Mouse (Mus musculus) cerebellum, adult 11 months (tissue): Measurements from ENCODE around the gene Nlgn1.

Experiments used
- DNase-seq: peaks from one replicate; pipeline ENCODE4 v3.0.0; 2022

Nlgn1 gene

DNA sequence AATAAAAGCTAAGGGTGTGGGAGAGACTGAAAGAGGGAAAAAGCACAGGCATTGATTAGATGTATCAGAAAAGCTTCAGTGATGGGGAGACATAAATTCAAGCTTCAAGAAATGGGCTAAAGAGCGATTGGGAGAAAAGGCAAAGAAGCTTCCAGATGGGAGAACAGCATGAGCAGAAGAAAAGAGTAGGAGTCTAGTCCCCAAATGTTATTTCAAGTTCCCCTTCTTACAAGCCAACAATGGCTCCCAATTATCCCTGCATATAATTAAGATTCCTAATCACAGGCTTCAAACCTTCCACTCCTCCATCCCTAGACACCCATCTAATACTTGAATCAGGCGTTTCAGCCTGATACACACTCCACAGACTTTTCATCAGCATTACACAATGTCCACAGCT, 292.6 kb downstream of the Nlgn1 start:
- DNase-seq: no peak

DNA sequence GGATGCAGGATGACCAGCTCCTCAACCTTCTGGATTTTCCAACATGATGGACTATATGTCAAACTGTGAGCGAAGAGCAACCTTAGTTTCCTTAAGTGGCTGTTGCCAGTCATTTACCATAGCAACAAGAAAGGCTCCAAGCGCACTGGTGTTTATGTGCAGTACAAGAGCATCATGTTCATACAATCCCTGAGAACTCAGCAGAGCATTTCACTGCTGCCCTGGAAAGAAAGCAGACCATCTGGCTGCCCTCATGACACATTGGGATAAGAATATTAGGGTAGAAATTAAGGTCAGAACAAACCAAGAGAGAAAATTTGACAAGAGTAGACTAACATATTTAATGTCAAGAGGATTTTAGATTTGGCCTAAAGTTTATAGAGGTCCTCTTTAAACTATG, 306.2 kb downstream of the Nlgn1 start:
- DNase-seq: peak; percentile 15

DNA sequence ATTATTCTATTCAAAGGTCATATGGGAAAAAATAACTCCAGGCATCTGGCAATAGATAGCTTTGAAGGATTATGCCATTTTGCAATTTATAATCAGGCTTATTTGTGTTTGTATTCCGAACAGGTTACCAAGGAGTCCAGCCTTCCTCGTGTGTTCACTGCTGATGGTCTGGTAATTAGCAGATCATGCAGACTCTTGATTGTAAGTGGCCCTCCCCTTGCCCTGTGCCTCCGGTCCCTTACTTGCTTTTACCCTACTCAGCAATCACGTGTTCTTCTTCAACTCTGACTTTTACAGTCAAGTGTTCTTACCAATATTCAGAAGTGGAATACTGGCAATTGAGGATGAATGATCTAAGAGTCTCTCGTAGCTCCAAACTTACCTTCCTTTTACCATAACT, 309.0 kb downstream of the Nlgn1 start:
- no peak for DNase-seq

DNA sequence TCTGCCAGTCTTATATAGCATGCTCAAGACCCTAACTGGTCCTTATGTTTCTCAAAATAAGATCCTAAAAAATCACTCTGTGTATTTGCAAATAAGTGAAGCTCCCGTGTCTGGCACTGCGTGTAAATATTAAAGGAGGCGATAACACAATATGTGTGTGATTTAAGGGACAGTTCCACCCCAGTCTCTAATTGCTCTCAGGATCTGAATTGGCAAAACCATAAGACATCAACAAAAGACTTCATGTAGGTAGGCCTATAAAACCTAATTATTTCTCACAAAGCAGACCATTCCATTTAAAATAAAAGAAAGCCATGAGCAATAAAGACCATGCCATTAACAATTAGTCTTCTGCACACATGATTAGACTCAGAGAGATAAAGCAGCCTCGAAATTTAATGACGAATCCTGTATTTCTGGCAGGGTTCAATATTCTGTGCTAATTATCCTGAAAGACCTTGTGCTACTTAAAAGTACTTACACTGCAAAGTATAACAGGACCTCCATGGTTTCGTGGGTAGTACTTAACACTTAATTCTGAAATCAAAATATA, 310.6 kb downstream of the Nlgn1 start:
- DNase-seq: no peak

DNA sequence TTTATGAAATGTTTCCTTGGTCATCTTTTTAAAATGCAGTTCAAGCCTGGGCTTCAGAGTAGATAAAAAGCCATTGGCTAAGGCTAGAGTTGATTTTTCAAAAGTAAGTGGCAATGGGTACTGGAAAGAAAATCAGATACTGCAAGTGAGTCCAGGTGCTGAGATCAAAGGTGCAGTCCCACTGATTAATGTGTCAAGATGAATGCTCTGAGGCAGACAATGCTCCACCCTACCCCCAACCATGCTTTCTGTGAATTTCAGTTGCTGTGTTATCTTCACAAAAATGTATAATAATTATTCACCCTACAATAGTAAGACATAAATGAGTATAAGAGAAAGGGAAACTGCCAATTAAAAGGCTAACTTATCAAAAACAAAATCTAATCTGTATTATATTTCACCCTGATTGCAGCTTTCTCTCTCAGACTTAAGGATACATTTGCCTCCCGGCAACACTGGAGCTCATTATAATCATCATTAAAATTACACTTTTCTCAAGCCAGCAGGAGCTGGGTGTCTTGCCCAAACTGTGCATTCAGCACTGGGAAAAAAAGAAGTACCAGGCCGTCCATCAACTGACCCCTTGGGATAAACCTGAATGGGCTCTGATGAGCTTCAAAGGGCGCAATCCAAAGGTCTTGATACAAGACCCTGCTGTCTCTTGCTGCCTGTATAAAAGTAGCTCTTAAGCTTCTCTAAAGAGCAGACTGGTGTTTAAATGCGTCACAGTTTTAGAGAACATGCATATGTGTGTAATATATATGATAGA, 320.8 kb downstream of the Nlgn1 start:
- DNase-seq: no peak

DNA sequence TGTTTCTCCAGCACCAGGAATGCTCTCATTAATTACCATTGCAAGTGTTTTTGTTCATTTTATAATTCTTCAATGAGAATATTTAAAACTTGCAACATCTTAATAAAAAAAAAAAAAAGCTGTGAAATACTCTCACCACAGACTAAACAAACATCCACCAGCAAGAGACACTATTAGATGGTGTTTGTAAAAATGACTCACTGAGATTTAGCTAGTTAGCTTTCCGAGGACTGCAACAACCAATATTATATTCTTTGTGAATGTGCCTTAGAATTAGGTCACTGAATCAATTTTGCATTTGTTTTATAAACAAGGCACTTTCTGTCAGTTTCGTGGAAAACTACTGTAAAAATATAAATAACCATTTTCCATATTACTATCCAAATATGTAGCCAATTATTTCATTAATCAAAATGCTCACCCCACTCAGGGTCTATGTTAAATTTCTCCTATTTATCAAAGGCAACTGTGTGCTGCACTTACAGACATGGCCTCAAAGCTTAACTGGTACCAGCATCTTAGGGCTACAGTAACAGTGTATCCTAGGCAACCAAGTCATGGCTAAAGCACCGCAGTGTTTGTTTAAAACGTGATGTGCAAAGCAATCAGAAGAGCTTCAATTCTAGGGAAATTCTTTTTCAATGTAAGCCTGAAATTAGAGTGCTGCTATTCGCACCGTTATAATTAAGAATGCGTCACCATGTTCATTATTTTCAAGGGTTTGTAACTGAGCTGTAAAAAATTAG, 329.2 kb downstream of the Nlgn1 start:
- no peak for DNase-seq

DNA sequence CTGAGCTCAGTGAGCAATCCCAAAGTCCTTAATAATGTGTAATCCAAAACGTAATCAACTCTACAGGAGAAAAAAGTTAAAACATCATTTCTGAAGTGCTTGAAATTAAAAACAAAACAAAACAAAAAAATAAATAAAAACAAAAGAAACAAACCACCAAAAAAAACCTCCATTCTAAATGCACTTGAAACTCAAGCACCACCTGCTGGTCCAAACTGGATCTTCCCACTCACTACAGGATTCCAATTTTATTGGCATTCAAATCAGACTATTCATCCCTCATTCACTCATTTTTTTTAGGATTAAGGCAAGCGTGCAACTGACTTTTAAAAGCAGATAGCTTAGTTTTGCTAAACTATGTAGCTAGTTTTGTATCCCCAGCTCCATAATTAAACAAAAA, 329.9 kb downstream of the Nlgn1 start:
- DNase-seq: no peak

DNA sequence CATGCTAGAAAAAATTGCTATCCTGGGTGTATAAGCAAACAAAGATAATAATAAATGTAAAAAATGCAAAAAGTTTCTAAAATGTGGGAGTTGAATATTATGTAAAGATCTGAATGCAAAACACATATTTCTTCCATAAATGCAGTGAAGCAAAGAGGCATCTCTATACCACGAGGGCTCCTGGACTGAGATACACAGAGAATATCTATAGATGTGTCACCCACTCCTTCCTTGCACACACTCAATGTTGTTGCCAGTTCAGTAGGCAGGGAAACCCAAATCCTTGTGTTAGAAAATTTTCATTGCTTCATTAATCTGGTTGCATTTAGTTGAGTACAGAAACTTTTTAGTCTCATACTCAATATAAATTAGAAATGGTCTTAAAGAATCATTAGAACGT, 364.7 kb downstream of the Nlgn1 start:
- DNase-seq: no peak

DNA sequence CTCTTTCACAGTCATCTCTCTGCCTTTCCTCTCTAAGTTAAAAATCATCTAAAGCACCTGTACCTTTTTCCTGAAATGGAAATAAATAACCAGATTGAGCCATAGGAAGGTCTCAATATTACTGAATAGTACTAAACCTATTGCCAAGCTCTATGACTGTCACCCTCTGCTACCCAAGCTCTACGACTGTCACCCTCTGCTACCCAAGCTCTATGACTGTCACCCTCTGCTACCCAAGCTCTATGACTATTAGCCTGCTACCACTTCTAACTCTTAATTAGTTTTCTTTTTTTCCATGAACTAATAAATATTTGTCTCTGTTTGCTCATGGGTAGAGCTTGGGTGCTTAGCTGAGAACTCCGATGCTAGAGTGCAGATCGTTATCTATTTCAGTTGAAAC, 368.0 kb downstream of the Nlgn1 start:
- no peak for DNase-seq

DNA sequence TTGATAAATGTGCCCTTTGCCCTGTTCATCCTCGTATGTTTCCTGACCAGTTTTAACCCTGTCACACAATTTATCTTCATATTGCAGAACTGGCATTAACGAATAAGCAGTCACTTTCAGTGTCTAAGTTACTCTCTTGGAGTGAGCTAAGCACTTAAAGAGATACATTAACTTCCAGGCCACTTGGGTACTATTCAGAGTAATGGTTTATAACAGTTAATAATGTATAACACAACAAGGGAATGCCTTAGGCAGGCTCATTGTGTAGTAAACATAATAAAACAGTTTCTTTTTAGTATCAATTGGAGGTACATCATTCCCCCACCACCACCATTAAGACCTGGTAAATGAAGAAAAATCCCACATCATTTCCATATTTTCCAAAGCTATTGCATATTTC, 368.7 kb downstream of the Nlgn1 start:
- no peak for DNase-seq

DNA sequence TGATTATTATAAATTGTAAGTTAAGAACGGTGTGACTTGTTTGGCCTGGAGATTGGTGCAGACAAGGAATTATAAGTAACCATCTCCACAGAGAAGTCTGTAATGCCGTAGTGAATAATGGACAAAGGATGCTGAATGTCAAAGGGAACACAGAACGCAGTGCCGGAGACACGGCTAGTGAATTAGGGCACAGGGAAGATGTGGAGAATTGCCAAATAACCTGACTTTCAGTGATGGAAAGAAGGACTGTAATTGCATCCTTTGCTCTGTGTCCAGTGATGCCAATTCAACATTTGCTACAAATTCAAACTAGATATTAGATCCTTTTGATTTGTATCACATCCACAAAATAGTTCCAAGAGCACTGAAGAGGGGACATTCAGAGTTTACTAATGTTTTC, 415.7 kb downstream of the Nlgn1 start:
- DNase-seq: no peak

DNA sequence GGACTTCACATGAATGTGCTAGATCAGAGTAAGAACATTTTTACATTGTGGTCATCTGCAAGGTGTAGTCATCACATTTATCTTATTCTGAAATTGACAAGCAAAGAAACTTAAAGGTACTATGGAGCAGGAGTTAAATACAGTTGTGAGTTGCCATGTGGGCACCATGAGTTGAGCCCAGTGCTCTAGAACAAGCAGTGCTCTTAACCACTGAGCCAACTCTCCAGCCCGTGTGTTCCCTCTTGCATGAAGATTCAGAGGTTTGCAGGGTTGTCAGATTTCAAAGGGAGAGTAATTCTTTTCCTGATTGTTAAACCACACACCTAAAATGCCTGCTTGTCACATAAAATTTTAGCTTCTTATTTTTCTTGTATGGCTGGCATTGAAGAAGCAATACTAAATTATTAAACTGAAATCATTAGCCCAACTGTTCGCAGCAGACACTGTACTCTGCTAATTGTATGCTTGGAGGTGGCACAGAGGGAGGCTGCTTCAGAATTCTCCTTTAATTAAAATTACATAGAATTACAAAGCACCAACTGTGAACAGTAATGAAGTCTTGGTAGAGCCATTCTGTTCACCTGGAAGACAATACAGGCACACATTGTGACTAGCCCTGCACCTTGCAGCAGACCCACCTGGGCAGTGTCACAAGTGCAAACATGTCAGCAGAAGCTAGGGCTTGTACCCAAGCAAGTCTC, 417.7 kb downstream of the Nlgn1 start:
- DNase-seq: no peak

DNA sequence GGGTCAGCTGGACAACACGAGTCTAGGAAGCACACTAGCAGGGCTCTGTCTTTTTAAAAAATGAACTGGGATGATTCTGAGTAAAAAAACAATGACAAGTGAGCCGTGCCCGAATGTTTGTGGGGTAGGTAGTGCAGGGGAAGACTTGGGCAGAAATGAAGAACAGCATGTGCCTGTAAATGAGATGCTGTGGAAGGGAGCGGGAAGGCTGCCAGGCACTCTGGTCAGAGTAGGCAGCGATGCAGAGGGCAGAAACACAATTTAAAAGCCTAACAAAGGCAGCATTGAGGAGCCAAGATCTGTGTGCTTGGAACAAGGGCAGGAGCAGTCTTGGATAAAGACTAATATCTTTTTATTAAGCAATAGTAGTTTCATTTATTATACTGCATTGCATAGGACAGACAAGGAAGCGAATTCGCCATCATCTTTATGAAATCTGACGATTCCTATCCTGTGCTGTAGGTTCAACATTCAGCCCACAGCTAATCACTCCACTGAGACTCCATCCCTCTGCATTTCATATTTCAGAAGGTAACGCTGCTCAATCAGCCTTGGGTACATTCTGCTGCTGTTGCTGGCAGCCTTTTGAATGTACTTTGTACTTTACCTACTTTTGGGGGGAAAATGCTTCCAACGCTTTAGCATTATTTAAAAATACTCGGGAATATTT, 429.0 kb downstream of the Nlgn1 start:
- DNase-seq: peak; percentile 86

DNA sequence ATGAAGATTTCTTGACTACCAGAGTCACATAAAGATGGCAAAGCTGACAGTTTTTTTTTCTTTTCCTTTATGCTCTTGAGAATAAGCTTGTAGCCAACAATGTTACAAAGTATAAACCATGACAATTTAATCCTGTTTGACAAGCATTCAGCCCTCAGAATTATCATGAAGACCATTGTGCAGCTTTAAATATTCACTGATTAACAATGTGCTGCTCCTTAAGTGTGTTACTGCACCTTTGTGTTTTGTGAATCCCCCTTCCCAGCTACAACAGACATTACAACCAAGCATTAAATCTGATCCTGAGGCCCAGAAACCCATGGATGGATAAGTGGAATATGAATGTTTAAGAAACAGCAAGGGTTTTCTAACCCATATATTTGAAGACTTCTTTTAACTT, 434.8 kb downstream of the Nlgn1 start:
- no peak for DNase-seq

DNA sequence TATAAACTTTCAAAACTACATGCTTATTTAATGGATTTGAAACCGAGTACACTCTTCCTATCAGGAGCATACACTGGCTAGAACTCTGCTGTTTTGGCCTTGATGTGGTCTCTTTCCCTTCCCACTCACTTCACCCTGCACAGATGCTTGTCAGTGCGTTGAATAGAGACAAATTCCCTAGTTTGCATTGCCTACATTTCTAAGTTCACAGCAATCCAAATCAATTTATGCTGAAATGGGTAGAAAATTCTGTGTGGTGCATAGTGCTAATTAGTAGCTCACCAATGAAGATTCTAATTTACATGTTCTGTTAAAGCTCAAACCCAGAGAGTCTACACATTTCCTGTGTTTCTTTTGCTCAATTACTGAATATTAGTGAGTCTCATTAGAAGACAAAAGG, 447.5 kb downstream of the Nlgn1 start:
- no peak for DNase-seq

DNA sequence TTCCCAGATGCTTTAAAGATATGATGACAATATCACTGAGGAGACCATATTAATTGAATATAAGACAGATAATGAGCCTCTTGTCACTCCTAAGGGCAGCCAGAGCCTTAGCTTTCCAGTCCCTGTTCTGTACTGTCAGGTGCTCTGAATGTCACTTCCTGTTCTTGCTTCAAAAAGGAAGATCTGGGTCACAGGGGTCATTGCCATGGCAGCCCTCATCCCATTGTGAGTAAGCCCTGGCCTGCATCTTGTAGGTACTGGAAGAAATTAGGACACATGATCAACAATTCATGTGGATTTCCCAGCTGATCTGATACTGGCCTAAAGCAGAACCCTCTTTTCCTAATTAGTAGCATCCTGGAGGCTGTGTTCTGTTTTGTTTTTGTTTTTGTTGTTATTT, 463.1 kb downstream of the Nlgn1 start:
- no peak for DNase-seq

DNA sequence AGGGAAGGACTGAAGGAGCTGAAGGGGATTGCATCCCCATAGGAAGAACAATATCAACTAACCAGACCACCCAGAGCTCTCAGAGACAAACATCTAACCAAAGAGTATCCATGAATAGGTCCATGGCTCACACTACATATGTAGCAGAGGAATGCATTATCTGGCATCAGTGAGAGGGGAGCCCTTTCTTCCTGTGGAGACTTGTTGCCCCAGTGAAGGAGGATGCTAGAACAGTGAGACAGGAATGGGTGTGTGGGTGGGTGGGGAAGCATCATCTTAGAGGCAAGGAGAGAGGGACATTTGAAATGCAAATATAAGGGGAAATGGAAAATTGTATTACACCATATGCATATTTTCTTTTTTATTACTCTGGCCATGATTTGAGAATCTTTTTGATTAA, 473.9 kb downstream of the Nlgn1 start:
- no peak for DNase-seq

DNA sequence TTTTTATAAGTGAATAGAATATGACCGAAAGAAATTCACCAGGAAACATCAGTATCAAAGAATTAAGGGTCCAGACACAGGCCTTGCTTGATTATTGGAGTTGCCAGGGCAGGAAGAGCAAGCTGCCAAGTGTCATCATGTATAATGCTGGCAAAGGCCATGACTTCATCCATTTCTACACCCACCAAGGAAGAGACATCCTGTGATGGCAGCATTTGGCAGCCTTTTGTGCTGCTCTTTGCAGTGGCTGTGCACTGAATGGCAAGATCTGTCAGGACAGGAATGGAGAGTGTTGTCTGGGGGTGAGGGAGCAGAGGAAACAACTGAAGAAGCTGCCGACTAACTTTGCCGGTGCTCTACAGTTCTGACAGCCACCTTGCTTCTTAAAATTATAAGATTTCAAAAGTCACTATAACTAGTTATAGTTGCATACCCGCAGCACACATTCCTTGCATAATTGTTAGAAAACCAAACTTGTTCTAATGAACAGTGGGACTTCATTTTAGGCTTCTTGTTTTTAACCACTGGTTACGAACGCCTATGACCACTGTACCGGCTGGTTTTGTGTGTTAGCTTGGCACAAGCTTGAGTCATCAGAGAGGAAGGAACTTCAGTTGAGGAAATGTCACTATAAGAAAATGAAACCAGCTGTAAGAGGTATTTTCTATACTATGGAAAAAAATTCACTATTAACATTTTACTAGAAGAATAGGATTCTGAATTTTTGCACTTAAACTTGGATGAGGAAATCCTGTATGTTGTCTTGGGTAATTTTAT, 487.4 kb downstream of the Nlgn1 start:
- DNase-seq: no peak

DNA sequence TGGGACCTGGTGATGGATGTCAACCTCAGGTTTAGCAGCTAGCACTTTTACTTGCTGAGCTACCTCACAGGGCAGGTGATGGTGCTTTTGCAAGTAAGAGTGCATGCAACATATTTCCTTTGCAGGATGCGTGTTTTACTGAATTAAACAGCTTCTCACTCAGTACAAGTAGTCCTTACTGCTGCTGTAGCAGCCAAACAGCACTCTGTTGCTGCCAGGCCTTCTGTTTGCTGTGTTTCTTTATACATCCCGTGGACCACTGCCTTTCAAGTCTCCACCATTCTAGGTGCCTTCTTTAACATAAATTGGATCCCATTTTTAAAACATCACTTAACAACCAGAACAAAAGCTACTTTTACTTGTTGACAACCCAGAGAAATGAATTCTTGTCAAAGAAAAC, 502.0 kb downstream of the Nlgn1 start:
- DNase-seq: no peak

DNA sequence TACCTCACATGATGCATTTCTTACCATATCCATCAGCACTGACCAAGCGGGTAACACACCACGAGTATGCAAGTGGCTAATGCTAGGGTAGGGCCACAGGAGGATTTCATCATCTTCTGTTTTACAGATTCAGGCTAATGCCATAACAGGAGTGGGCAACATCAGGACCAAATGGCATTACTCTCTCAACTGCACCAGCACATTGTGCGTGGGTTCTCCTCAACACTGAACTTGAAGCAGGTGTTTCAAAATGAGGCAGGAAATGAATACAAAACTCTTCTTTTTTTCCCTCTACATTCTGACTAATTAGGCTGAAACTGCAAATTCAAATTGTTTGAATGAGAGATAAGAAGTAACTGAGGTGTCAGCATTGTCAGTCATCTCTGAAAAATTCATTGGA, 518.9 kb downstream of the Nlgn1 start:
- DNase-seq: no peak

DNA sequence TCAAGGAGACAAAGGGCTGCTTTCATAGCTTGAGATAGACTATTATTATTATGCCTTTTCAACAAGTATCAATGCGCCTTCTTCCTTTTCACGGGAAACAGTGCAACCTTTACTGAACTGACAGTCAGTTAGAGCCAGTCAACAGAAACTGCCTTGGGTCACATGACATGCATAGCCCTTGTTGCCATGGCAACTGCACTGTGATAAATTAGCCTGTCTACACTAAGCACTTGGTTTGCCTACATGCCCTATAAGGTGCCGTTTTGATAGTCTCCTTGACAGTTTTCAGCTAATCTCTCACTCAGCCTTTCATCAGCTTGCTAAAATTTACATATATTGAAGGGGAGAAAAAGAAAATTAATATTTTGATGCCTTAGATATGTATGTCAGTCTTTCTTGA, 524.7 kb downstream of the Nlgn1 start:
- peak; percentile 9 for DNase-seq

DNA sequence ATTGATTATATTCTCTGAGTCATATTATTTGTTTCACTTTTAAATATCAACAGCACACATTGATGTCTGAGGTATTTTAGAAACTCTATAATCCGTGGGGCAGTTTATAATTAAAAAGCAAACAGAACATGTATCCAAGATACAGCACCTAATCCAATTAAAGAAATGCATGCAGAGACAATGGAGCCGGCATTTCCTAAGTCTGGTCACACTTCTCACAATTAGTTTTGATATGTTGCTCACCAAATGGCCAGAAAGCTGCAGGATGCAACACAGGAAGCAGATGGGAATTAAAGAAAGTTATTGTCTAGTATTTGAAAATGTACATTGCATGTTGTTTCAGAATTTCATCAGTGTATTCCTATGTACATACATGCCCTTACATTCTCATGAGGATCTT, 550.6 kb downstream of the Nlgn1 start:
- DNase-seq: no peak
